Mouse (Mus musculus) neural tube, embryonic 14.5 days (tissue): Measurements from ENCODE around the gene 5330417C22Rik. TPM values are rescaled to one million over a fixed set of nuclear protein-coding genes. Genes with fewer than 3 reads are reported as not detected.

Experiments
- microRNA-seq: library from miRNA; unstranded; fragments of <30 nt; microRNA quantifications from one replicate; pipeline ENCODE4, GENCODE M21; 2016
- polyA plus RNA-seq: library from polyadenylated mRNA; unstranded; fragments of >200 nt; fragmentation: Nextera tagmentation; extraction: Ambion mirVana; gene quantifications from 2 replicates; pipeline ENCODE4 v1.2.1, GENCODE M21; 2014

Gene 5330417C22Rik
- polyA plus RNA-seq, 1 experiment from 2014 or later: 22.1 TPM

Small RNAs within 50 kb of the gene (microRNA-seq; reads per million reads assigned to microRNA genes)
- gene Gm22860: not detected

Other genes with a start within 250 kb of the 5330417C22Rik start
- 0.48 TPM in 1 of 2 replicates, not detected in the other for gene Mybphl, start 171.6 kb downstream of the 5330417C22Rik start, polyA plus RNA-seq
- gene Psrc1, start 152.7 kb downstream of the 5330417C22Rik start, polyA plus RNA-seq: 3.2 and 3.5 TPM in 2 replicates
- 50.4 and 56.7 TPM in 2 replicates for gene Celsr2, start 121.0 kb downstream of the 5330417C22Rik start, polyA plus RNA-seq
- gene Sars, start 91.3 kb downstream of the 5330417C22Rik start, polyA plus RNA-seq: 223 and 244 TPM in 2 replicates
- 1.8 TPM in 1 of 2 replicates, not detected in the other for gene 1700013F07Rik, start 2.4 kb downstream of the 5330417C22Rik start, polyA plus RNA-seq
- gene Tmem167b, start 25.9 kb upstream of the 5330417C22Rik start, polyA plus RNA-seq: 47.1 and 57.8 TPM in 2 replicates
- 42.0 and 56.9 TPM in 2 replicates for gene Taf13, start 35.2 kb upstream of the 5330417C22Rik start, polyA plus RNA-seq
- gene Wdr47, start 54.7 kb upstream of the 5330417C22Rik start, polyA plus RNA-seq: 113 and 114 TPM in 2 replicates
- 29.6 and 38.1 TPM in 2 replicates for gene Clcc1, start 117.4 kb upstream of the 5330417C22Rik start, polyA plus RNA-seq
- gene Gpsm2, start 185.8 kb upstream of the 5330417C22Rik start, polyA plus RNA-seq: 15.6 and 22.9 TPM in 2 replicates
- 0.12 TPM in 1 of 2 replicates, not detected in the other for gene Aknad1, start 203.1 kb upstream of the 5330417C22Rik start, polyA plus RNA-seq